Mouse (Mus musculus): Measurements from ENCODE around the gene 6820408C15Rik. TPM values are rescaled to one million over a fixed set of nuclear protein-coding genes. Genes with fewer than 3 reads are reported as not detected.
A peak's percentile ranks its signal among the peaks of the same experiment; 100 is the strongest.

The 6820408C15Rik gene
- 0.15 and 1.7 TPM in 2 replicates for total RNA-seq (2014; rRNA removed; ENCODE audit: low replicate concordance)
- polyA plus RNA-seq (2015; fragmentation: Nextera tagmentation; extraction: Ambion mirVana): 5.4 and 5.6 TPM in 2 replicates

DNA sequence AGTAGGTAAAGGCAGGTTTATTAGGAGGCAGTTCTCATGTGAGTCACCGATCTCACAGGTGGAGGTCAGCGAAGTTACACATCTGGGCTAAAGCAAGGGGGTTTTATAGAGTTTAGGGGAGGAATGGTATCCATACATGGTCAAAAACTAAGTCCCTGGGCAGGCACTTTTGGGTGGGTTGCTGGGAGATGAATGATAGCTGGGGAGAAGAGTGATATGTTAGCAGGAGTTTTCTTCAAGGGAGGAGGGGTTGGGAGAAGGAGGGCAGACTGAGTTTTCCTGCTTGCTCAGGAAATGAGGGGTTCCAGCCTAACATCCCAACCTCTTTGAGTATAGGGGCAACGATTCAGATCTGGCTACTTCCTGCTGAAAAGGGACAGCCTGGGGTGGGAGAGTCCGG is at the start of gene 6820408C15Rik:
6820408C15Rik (plus strand) TSS at position 301 of the 400 bp plus-strand sequence.
- Histone ChIP-seq H3K4me2 (ENCODE audit: low read depth, low read length) (peak within 1 kb of the TSS; percentile 82), H3K27me3 (ENCODE audit: control insufficient read depth, insufficient read depth, low read length) (no peaks in the 10 kb centered on the region), H3K36me3 (replicated peaks; ENCODE audit: control insufficient read depth, insufficient read depth, low read length) (no peaks in the 10 kb centered on the region), H3K4me1 (ENCODE audit: control insufficient read depth, insufficient read depth) (peaks cover 22% of the 10 kb centered on the region), H3K27ac (ENCODE audit: low read depth) (peak within 1 kb of the TSS; percentile 98), H3K9ac (replicated peaks; ENCODE audit: low read depth, low read length) (peak within 1 kb of the TSS; percentile 98), H3K9me3 (replicated peaks; ENCODE audit: control insufficient read depth, low read length) (no peaks in the 10 kb centered on the region), H3K4me3 (ENCODE audit: low read depth, low read length) (peak within 1 kb of the TSS; percentile 89)
- no peak for TF ChIP-seq CTCF (IDR thresholded peaks at IDR 0.05; ENCODE audit: low read depth)
- TF ChIP-seq EP300 (IDR thresholded peaks at IDR 0.05; ENCODE audit: low read depth): no peak
- no peak for ATAC-seq (ENCODE audit: insufficient read depth, low read depth)
- no peak for DNase-seq (ENCODE audit: low spot score)
- 21% methylated on average over 4 of the region's 4 CpGs for WGBS

DNA sequence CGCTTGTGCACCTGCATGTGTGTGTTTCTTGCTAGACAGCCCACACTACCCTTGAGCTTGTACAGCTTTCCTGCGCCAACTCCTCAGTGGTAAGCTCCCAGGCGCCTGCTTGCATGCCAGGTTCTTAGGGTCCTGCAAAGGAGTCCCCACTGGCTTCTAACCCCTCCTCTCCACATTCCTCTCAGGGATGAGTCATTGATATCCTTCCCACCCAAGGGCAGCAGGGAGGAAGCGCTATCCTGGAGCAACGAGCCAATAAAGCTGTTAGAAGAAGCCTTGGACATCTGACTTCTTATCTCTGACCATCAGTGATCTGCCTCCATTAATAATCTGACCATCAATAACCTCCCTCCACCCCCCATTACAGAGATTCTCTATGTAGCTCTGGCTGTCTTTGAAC is 47.5 kb upstream of the 6820408C15Rik start:
- no peaks in the 10 kb centered on the region for H3K27me3 ChIP-seq (ENCODE audit: control insufficient read depth, insufficient read depth, low read length)
- ATAC-seq (ENCODE audit: insufficient read depth, low read depth): no peak
- TF ChIP-seq CTCF (IDR thresholded peaks at IDR 0.05; ENCODE audit: low read depth): no peak
- no peak for TF ChIP-seq EP300 (IDR thresholded peaks at IDR 0.05; ENCODE audit: low read depth)

DNA sequence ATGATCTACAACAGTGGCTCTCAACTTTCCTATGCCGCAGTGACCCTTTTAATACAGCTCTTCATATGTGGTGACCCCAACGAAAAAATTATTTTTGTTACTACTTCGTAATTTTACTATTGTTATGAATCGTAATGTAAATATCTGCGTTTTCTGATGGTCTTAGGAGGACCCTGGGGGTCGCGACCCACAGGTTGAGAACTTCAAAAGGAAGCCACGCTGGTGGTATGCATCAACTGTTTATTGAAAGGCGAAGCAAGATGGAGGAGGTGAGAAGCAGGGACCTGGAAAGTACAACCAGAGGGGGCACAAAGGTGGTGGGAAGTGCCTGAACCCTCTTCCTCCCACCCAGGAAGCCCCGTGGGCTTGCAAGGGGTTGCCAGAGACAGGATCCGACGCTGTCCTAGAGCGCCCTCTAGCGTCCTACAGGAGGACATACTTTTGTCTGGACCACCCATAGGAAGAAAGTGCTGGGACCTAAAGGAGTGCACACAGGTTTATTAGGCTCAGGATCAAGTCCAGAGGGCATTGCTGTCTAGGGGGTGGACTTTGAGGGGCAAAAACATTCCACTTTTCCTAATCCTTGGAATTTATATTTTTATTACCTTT is 46.8 kb upstream of the 6820408C15Rik start:
- Histone ChIP-seq H3K9ac (replicated peaks; ENCODE audit: low read depth, low read length) (no peak overlapping the region), H3K27me3 (ENCODE audit: control insufficient read depth, insufficient read depth, low read length) (no peaks in the 10 kb centered on the region), H3K4me3 (ENCODE audit: low read depth, low read length) (no peak overlapping the region), H3K36me3 (replicated peaks; ENCODE audit: control insufficient read depth, insufficient read depth, low read length) (no peaks in the 10 kb centered on the region), H3K4me1 (ENCODE audit: control insufficient read depth, insufficient read depth) (no peaks in the 10 kb centered on the region), H3K4me2 (ENCODE audit: low read depth, low read length) (no peak overlapping the region), H3K9me3 (replicated peaks; ENCODE audit: control insufficient read depth, low read length) (no peaks in the 10 kb centered on the region), H3K27ac (ENCODE audit: low read depth) (no peak overlapping the region)
- 28% methylated on average over 14 of the region's 14 CpGs for WGBS
- TF ChIP-seq EP300 (IDR thresholded peaks at IDR 0.05; ENCODE audit: low read depth) (no peak), CTCF (IDR thresholded peaks at IDR 0.05; ENCODE audit: low read depth) (peak; percentile 93)
- ATAC-seq (ENCODE audit: insufficient read depth, low read depth): peak; percentile 51
- DNase-seq (ENCODE audit: low spot score): peak; percentile 58

More for the DNA sequence above, 47.5 kb upstream of the 6820408C15Rik start:
- Histone ChIP-seq H3K4me2 (ENCODE audit: low read depth, low read length) (no peak overlapping the region), H3K9ac (replicated peaks; ENCODE audit: low read depth, low read length) (no peak overlapping the region), H3K4me1 (ENCODE audit: control insufficient read depth, insufficient read depth) (no peaks in the 10 kb centered on the region), H3K4me3 (ENCODE audit: low read depth, low read length) (no peak overlapping the region), H3K9me3 (replicated peaks; ENCODE audit: control insufficient read depth, low read length) (no peaks in the 10 kb centered on the region), H3K27ac (ENCODE audit: low read depth) (no peak overlapping the region), H3K36me3 (replicated peaks; ENCODE audit: control insufficient read depth, insufficient read depth, low read length) (no peaks in the 10 kb centered on the region)
- no peak for DNase-seq (ENCODE audit: low spot score)
- 60% methylated on average over 5 of the region's 5 CpGs for WGBS

DNA sequence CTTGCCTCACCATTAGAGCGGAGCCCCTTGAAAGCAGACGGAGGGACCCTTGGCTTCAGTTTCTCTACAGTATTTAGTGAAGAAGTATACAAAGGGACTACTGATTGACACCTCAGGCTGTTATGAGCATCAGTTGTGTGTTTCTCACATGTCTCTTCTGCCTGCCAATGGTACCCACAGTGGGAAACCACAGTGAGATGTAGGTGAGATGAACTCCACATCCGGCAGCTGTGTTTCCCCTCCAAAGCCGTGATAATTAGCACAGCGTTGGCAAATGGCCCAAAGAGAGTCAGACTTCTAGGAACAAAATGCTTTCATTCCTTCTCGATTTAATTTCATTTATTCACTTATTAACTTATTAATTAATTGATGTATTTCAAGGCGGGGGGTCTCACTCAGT is 43.3 kb upstream of the 6820408C15Rik start:
- H3K36me3 ChIP-seq (replicated peaks; ENCODE audit: control insufficient read depth, insufficient read depth, low read length): no peaks in the 10 kb centered on the region
- H3K4me2 ChIP-seq (ENCODE audit: low read depth, low read length): no peak overlapping the region
- no peak overlapping the region for H3K4me3 ChIP-seq (ENCODE audit: low read depth, low read length)
- DNase-seq (ENCODE audit: low spot score) (no peak), ATAC-seq (ENCODE audit: insufficient read depth, low read depth) (no peak)
- no peak overlapping the region for H3K27ac ChIP-seq (ENCODE audit: low read depth)
- H3K9me3 ChIP-seq (replicated peaks; ENCODE audit: control insufficient read depth, low read length): no peaks in the 10 kb centered on the region
- TF ChIP-seq EP300 (IDR thresholded peaks at IDR 0.05; ENCODE audit: low read depth) (no peak), CTCF (IDR thresholded peaks at IDR 0.05; ENCODE audit: low read depth) (no peak)
- WGBS: 72% methylated on average over 7 of the region's 7 CpGs
- H3K9ac ChIP-seq (replicated peaks; ENCODE audit: low read depth, low read length): no peak overlapping the region
- no peaks in the 10 kb centered on the region; the same call in 1 of the 2 replicates for H3K4me1 ChIP-seq (ENCODE audit: control insufficient read depth, insufficient read depth)
- peaks cover 11% of the 10 kb centered on the region; the same call in 1 of the 2 replicates for H3K27me3 ChIP-seq (ENCODE audit: control insufficient read depth, insufficient read depth, low read length)

DNA sequence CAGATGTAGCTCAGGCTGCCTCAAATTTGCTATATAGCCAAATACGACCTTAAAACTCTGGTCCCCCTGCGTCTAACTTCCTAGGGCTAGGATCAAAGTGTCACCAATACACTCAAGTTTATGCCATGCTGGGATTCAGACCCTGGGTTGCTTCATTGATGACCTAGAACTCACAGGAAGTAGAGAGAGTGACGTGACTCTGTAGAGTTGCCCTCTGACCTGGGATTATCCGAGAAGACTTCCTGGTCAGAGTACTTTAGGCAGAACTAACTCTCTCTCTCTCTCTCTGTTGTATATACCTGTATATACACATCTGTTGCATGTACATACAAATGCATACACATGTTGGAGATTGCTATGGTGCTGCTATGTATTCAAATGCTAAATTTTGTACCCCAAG is 42.7 kb upstream of the 6820408C15Rik start:
- Histone ChIP-seq H3K27ac (ENCODE audit: low read depth) (no peak overlapping the region), H3K9ac (replicated peaks; ENCODE audit: low read depth, low read length) (no peak overlapping the region), H3K4me2 (ENCODE audit: low read depth, low read length) (no peak overlapping the region), H3K36me3 (replicated peaks; ENCODE audit: control insufficient read depth, insufficient read depth, low read length) (no peaks in the 10 kb centered on the region), H3K4me1 (ENCODE audit: control insufficient read depth, insufficient read depth) (no peaks in the 10 kb centered on the region; the same call in 1 of the 2 replicates), H3K4me3 (ENCODE audit: low read depth, low read length) (no peak overlapping the region), H3K27me3 (ENCODE audit: control insufficient read depth, insufficient read depth, low read length) (peaks cover 11% of the 10 kb centered on the region; the same call in 1 of the 2 replicates), H3K9me3 (replicated peaks; ENCODE audit: control insufficient read depth, low read length) (no peaks in the 10 kb centered on the region)
- no peak for DNase-seq (ENCODE audit: low spot score)
- WGBS: 65% methylated on average over 4 of the region's 4 CpGs
- no peak for ATAC-seq (ENCODE audit: insufficient read depth, low read depth)
- no peak for TF ChIP-seq CTCF (IDR thresholded peaks at IDR 0.05; ENCODE audit: low read depth)
- TF ChIP-seq EP300 (IDR thresholded peaks at IDR 0.05; ENCODE audit: low read depth): no peak
